Mouse (Mus musculus): ENCODE measurements at regions not wholly inside any gene's neighbourhood (a gene's known extent, or its start where the extent isn't known, plus 50 kb on each side); places are given as distances from the start of the nearest gene placed in this dataset.

GRCm38 (mm10) chr1:137924156-137924555 lies 251.4 kb downstream of the Ptprc start:
- no peak overlapping the region for H3K4me3 ChIP-seq (replicated peaks)
- H3K27me3 ChIP-seq (replicated peaks), result no peaks in the 10 kb centered on the region
- H3K36me3 ChIP-seq, result no peaks in the 10 kb centered on the region
- no peak overlapping the region for H3K27ac ChIP-seq (replicated peaks)
- H3K9ac ChIP-seq (replicated peaks), result no peak overlapping the region
- no peak overlapping the region for H3K4me2 ChIP-seq
- H3K4me1 ChIP-seq, result peaks cover 32% of the 10 kb centered on the region
- no peak for ATAC-seq (ENCODE audit: low FRiP score)
- no peaks in the 10 kb centered on the region for H3K9me3 ChIP-seq (replicated peaks)
- 66% methylated on average over 6 of the region's 6 CpGs for WGBS

GRCm38 (mm10) chr1:137923705-137924104 lies 251.8 kb downstream of the Ptprc start:
- Histone ChIP-seq H3K4me1 (peaks cover 29% of the 10 kb centered on the region), H3K27ac (replicated peaks) (no peak overlapping the region), H3K4me3 (replicated peaks) (no peak overlapping the region), H3K27me3 (replicated peaks) (no peaks in the 10 kb centered on the region), H3K9me3 (replicated peaks) (no peaks in the 10 kb centered on the region), H3K36me3 (no peaks in the 10 kb centered on the region), H3K9ac (replicated peaks) (no peak overlapping the region), H3K4me2 (no peak overlapping the region)
- ATAC-seq (ENCODE audit: low FRiP score), result no peak
- WGBS, result 71% methylated on average over 2 of the region's 2 CpGs

GRCm38 (mm10) chr1:137922769-137923168 lies 252.7 kb downstream of the Ptprc start:
- no peaks in the 10 kb centered on the region for H3K9me3 ChIP-seq (replicated peaks)
- H3K36me3 ChIP-seq, result no peaks in the 10 kb centered on the region
- H3K27ac ChIP-seq (replicated peaks), result no peak overlapping the region
- peaks cover 21% of the 10 kb centered on the region for H3K4me1 ChIP-seq
- H3K4me2 ChIP-seq, result no peak overlapping the region
- 62% methylated on average over 7 of the region's 7 CpGs for WGBS
- ATAC-seq (ENCODE audit: low FRiP score), result no peak
- no peak overlapping the region for H3K9ac ChIP-seq (replicated peaks)
- no peaks in the 10 kb centered on the region for H3K27me3 ChIP-seq (replicated peaks)
- H3K4me3 ChIP-seq (replicated peaks), result no peak overlapping the region

DNA sequence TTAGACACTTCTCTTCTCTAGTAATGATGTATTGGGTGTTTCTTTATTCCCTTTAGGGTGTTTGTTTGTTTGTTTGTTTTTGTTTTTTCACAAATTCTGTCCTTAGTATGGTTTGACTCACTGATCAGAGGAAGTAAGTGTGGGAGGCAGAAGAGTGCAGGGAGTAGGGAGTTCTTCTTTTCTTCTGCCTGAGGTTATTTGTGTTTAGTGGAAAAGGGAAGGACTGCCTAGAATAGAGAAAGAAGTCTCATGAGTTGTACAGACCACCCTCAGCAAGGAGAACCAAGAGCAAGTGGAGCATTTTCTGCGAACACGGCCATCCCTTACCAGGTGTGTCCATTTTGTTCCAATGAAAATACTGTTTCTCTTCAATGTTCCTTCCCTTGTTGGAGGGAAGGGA lies 253.9 kb downstream of the Ptprc start:
- Histone ChIP-seq H3K27ac (replicated peaks) (no peak overlapping the region), H3K4me1 (peaks cover 12% of the 10 kb centered on the region), H3K9ac (replicated peaks) (no peak overlapping the region), H3K4me2 (no peak overlapping the region), H3K36me3 (no peaks in the 10 kb centered on the region), H3K27me3 (replicated peaks) (no peaks in the 10 kb centered on the region), H3K9me3 (replicated peaks) (no peaks in the 10 kb centered on the region), H3K4me3 (replicated peaks) (no peak overlapping the region)
- no peak for ATAC-seq (ENCODE audit: low FRiP score)
- 84% methylated on average over 2 of the region's 2 CpGs for WGBS

DNA sequence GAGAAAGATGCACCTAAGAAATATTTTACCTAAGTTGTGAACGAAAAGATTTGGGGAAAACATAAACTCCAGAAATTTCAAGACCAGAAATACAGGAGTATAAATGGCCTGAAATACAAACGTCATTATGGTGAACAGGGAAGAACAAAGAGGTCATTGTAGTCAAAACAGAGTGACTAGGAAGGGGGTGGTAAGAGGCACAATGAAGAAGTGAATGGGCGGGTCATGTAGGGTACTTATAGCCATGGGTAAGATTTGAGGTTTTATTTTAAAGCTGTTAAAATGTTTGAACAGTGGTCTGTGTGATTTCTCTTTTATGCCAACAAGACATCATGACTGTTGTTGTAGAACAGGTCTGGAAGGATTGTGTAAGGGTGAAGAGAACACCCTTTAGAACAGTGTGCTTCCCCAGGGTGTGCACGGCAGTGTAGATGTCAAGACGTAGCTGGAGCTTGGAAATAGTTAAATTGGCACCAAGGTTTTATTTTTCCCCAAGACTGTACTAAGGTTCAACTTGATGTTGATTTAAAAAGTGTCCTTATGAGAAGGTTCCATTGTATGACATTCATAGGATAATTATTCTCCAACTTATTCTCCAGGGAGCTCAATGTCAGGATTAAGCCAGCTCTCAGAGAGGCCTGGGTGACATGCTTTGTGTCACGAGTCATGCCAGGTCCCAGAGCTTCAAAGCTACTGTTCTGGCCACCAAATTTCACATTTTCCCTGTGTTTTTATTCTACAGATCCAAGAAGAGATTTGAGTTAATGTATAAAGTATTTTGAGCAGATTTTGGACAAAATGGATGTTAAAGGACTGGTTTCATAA lies 255.6 kb downstream of the Ptprc start:
- H3K4me2 ChIP-seq, result no peak overlapping the region
- H3K4me1 ChIP-seq, result peaks cover 4% of the 10 kb centered on the region
- no peak overlapping the region for H3K4me3 ChIP-seq (replicated peaks)
- H3K9ac ChIP-seq (replicated peaks), result no peak overlapping the region
- H3K36me3 ChIP-seq, result no peaks in the 10 kb centered on the region
- H3K27me3 ChIP-seq (replicated peaks), result no peaks in the 10 kb centered on the region
- ATAC-seq (ENCODE audit: low FRiP score), result no peak
- H3K27ac ChIP-seq (replicated peaks), result no peak overlapping the region
- WGBS, result 59% methylated on average over 6 of the region's 6 CpGs
- H3K9me3 ChIP-seq (replicated peaks), result no peaks in the 10 kb centered on the region

DNA sequence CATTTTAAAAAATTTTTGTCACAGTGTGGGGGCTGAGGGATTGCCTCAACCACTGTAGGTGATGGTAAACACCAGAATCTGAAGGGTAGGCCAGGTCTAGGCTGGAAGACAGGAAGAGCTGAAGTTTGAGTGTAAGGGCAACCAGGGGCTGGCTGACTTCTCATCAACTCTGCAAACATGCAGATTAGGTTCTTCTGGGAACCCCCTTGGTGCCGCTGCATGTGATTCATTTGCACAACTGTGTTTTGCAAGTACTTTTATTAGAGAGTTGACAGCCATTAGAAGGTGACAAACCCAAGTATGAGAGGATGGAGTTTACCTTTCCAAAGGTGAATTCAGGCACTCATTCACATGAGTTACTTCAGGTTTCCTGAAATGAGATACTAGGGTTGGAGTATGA lies 258.1 kb downstream of the Ptprc start:
- no peak overlapping the region for H3K9ac ChIP-seq (replicated peaks)
- no peak overlapping the region for H3K4me3 ChIP-seq (replicated peaks)
- no peaks in the 10 kb centered on the region for H3K9me3 ChIP-seq (replicated peaks)
- no peak overlapping the region for H3K27ac ChIP-seq (replicated peaks)
- H3K27me3 ChIP-seq (replicated peaks), result no peaks in the 10 kb centered on the region
- H3K4me1 ChIP-seq, result peaks cover 8% of the 10 kb centered on the region
- ATAC-seq (ENCODE audit: low FRiP score), result no peak
- WGBS, result 72% methylated on average over 1 of the region's 1 CpGs
- no peaks in the 10 kb centered on the region for H3K36me3 ChIP-seq
- H3K4me2 ChIP-seq, result no peak overlapping the region

DNA sequence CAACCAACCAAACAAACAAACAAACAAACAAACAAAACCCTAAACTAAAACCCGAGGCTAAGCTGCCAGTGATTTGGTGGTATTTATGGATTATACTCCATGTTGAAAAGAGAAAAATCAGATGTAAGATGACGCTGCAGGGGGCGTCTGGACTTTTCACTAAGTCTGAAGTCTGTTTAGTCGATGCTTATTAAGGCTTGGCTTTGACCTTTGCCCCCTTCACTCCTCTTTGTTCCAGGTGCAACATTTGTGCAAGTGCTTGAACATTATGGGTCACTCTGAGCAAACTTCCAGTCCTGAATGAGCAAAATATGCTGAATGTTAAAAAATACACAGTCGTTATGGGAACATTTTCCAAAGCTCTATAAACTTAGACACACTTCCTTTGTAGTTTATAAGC lies 268.6 kb downstream of the Ptprc start:
- H3K27me3 ChIP-seq (replicated peaks), result no peaks in the 10 kb centered on the region
- H3K9me3 ChIP-seq (replicated peaks), result no peaks in the 10 kb centered on the region
- no peak for ATAC-seq (ENCODE audit: low FRiP score)
- H3K9ac ChIP-seq (replicated peaks), result no peak overlapping the region
- no peak overlapping the region for H3K27ac ChIP-seq (replicated peaks)
- WGBS, result 34% methylated on average over 5 of the region's 5 CpGs
- H3K4me1 ChIP-seq, result peaks cover 34% of the 10 kb centered on the region
- no peak overlapping the region for H3K4me2 ChIP-seq
- H3K36me3 ChIP-seq, result no peaks in the 10 kb centered on the region
- no peak overlapping the region for H3K4me3 ChIP-seq (replicated peaks)

- 28% methylated on average over 3 of the region's 3 CpGs for WGBS
- H3K4me1 ChIP-seq, result peaks cover 34% of the 10 kb centered on the region
Measured at GRCm38 (mm10) chr1:137906477-137906876, 269.0 kb downstream of the Ptprc start.

DNA sequence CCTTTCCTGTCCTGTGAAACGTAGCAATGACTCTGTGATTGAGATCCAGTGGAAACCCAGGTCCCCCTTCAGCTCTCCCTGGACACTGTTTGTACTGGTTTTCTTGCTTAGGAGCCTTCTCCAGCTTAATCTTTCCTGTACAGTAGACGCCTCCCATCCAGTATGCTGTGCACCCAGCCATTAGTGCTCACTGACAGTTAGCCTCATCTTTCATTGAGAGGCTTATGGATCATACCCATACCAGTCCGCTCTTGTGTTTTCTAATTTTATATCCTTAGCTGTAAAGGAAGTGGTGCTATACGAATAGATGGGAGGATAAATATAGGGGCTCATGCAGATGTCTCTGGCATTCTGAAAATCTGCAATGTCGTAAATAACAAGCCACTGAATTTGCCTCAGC lies 269.9 kb downstream of the Ptprc start:
- Histone ChIP-seq H3K4me2 (peak overlapping the region; percentile 19; the same call in 1 of the 2 replicates), H3K4me3 (replicated peaks) (no peak overlapping the region), H3K27me3 (replicated peaks) (no peaks in the 10 kb centered on the region), H3K27ac (replicated peaks) (peak overlapping the region; percentile 61), H3K9ac (replicated peaks) (no peak overlapping the region), H3K4me1 (peaks cover 34% of the 10 kb centered on the region), H3K9me3 (replicated peaks) (no peaks in the 10 kb centered on the region), H3K36me3 (no peaks in the 10 kb centered on the region)
- no peak for ATAC-seq (ENCODE audit: low FRiP score)
- 39% methylated on average over 5 of the region's 5 CpGs for WGBS

More at GRCm38 (mm10) chr1:137906477-137906876, 269.0 kb downstream of the Ptprc start:
- Histone ChIP-seq H3K27me3 (replicated peaks) (no peaks in the 10 kb centered on the region), H3K4me3 (replicated peaks) (no peak overlapping the region), H3K9ac (replicated peaks) (no peak overlapping the region), H3K9me3 (replicated peaks) (no peaks in the 10 kb centered on the region), H3K27ac (replicated peaks) (no peak overlapping the region), H3K36me3 (no peaks in the 10 kb centered on the region), H3K4me2 (no peak overlapping the region)
- no peak for ATAC-seq (ENCODE audit: low FRiP score)

GRCm38 (mm10) chr1:137903351-137903750 lies 272.2 kb downstream of the Ptprc start:
- Histone ChIP-seq H3K9me3 (replicated peaks) (no peaks in the 10 kb centered on the region), H3K9ac (replicated peaks) (no peak overlapping the region), H3K27ac (replicated peaks) (no peak overlapping the region), H3K4me1 (peaks cover 33% of the 10 kb centered on the region), H3K36me3 (no peaks in the 10 kb centered on the region), H3K4me3 (replicated peaks) (no peak overlapping the region; the same call in 1 of the 2 replicates), H3K4me2 (peak overlapping the region; percentile 69), H3K27me3 (replicated peaks) (no peaks in the 10 kb centered on the region)
- 10% methylated on average over 4 of the region's 4 CpGs for WGBS
- no peak for ATAC-seq (ENCODE audit: low FRiP score)

DNA sequence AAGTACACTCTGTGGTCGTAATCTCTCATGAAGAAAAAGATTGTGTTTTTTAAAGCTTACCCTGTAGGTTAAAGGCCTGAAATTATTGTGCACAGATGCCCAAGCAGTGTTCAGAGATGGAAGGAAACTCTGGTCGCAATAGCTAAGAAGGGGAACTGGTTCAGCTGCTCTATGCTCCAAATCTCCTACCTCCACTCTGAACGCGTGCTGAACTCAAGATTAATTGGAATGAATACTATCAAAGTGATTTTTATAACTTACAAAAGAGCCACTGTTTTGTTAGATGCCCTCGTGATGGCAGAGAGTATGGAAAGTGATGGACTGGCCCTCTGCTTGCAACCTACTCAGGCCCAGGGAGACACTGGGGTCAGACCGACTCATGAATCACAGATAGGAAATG lies 272.6 kb downstream of the Ptprc start:
- peaks cover 31% of the 10 kb centered on the region for H3K4me1 ChIP-seq

GRCm38 (mm10) chr1:137901996-137902395 lies 273.5 kb downstream of the Ptprc start:
- ATAC-seq (ENCODE audit: low FRiP score), result no peak
- 28% methylated on average over 4 of the region's 4 CpGs for WGBS
- peaks cover 31% of the 10 kb centered on the region for H3K4me1 ChIP-seq

More for the DNA sequence above, 272.6 kb downstream of the Ptprc start:
- Histone ChIP-seq H3K27me3 (replicated peaks) (no peaks in the 10 kb centered on the region), H3K9me3 (replicated peaks) (no peaks in the 10 kb centered on the region), H3K4me2 (peak overlapping the region; percentile 69), H3K4me3 (replicated peaks) (peak overlapping the region; percentile 28), H3K9ac (replicated peaks) (peak overlapping the region; percentile 31; the same call in 1 of the 2 replicates), H3K27ac (replicated peaks) (peak overlapping the region; percentile 34), H3K36me3 (no peaks in the 10 kb centered on the region)
- WGBS, result 11% methylated on average over 6 of the region's 6 CpGs
- ATAC-seq (ENCODE audit: low FRiP score), result no peak

More at GRCm38 (mm10) chr1:137901996-137902395, 273.5 kb downstream of the Ptprc start:
- Histone ChIP-seq H3K27ac (replicated peaks) (peak overlapping the region; percentile 42; the same call in 1 of the 2 replicates), H3K4me3 (replicated peaks) (peak overlapping the region; percentile 28), H3K36me3 (no peaks in the 10 kb centered on the region), H3K27me3 (replicated peaks) (no peaks in the 10 kb centered on the region), H3K9me3 (replicated peaks) (no peaks in the 10 kb centered on the region), H3K9ac (replicated peaks) (0 out of 2 replicates have a peak overlapping the region, but pooled peaks have one; percentile 36), H3K4me2 (peak overlapping the region; percentile 69)

Data from neural tube, embryonic 15.5 days (tissue).